Mouse (Mus musculus): ENCODE measurements around the gene Nek10. TPM values are rescaled to one million over a fixed set of nuclear protein-coding genes. Genes with fewer than 3 reads are reported as not detected.

Nek10 gene
- total RNA-seq (2023) = not detected

GRCm38 (mm10) chr14:14803115-14803514 lies at the start of gene Nek10:
TSS of gene Nek10 (plus strand) at chr14:14803415.

Other genes starting within 250 kb of the Nek10 start
- 10 to 100 TPM; 13.9 to 18.7 TPM for gene Slc4a7, start 101.1 kb upstream of the Nek10 start, total RNA-seq (2023)

Data from neutrophil, adult 83 days (primary cell).